Mouse (Mus musculus) lung, postnatal 0 days (tissue): ENCODE results near the gene Kifc1. TPM values are rescaled to one million over a fixed set of nuclear protein-coding genes. Genes with fewer than 3 reads are reported as not detected.
A peak's percentile ranks its signal among the peaks of the same experiment; 100 is the strongest.

Experiments used
- ATAC-seq: fragments of 200-750 bp; cut with Nextera tagmentation; 2 replicates; pipeline ENCODE4 v1.8.0; 2017; ENCODE audit warnings: moderate library complexity
- DNase-seq: peaks from one replicate; pipeline ENCODE4 v3.0.0-alpha.2; 2016; ENCODE audit warnings: low spot score
- H3K27ac ChIP-seq: fragments of 300-500 bp; sonication (generic); 2 replicates; pipeline ENCODE4 v1.5.1; 2014; ENCODE audit warnings: antibody characterized with exemption, mild to moderate bottlenecking, low read length, mixed read lengths
- H3K27me3 ChIP-seq: fragments of 300-500 bp; sonication (generic); replicated peaks from 2 replicates; pipeline ENCODE4 v1.6.1; 2014; ENCODE audit warnings: low read length, mixed read lengths; ENCODE audit not compliant: insufficient read depth
- H3K36me3 ChIP-seq: fragments of 300-500 bp; sonication (generic); 2 replicates; pipeline ENCODE4 v1.6.1; 2014; ENCODE audit warnings: low read length, mixed read lengths; ENCODE audit not compliant: insufficient read depth
- H3K4me1 ChIP-seq: fragments of 300-500 bp; sonication (generic); 2 replicates; pipeline ENCODE4 v1.6.1; 2014; ENCODE audit warnings: antibody characterized with exemption, low read depth, low read length, mixed read lengths; ENCODE audit not compliant: insufficient read depth
- H3K4me2 ChIP-seq: fragments of 300-500 bp; sonication (generic); replicated peaks from 2 replicates; pipeline ENCODE4 v1.6.1; 2014; ENCODE audit warnings: low read depth, mild to moderate bottlenecking, low read length, moderate library complexity, mixed read lengths
- H3K4me3 ChIP-seq: fragments of 300-500 bp; sonication (generic); 2 replicates; pipeline ENCODE4 v1.5.1; 2014; ENCODE audit warnings: low read depth, low read length
- H3K9ac ChIP-seq: fragments of 300-500 bp; sonication (generic); replicated peaks from 2 replicates; pipeline ENCODE4 v1.6.1; 2014; ENCODE audit warnings: low read depth, mild to moderate bottlenecking
- H3K9me3 ChIP-seq: fragments of 300-500 bp; sonication (generic); 2 replicates; pipeline ENCODE4 v1.6.1; 2016; ENCODE audit warnings: low read length, mixed read lengths
- CTCF ChIP-seq: IDR thresholded peaks from 2 replicates; pipeline ENCODE4 v1.5.1; 2016; ENCODE audit warnings: antibody characterized with exemption, mild to moderate bottlenecking
- EP300 ChIP-seq: IDR thresholded peaks from 2 replicates; pipeline ENCODE4 v1.6.1; 2016; ENCODE audit warnings: antibody characterized with exemption, mild to moderate bottlenecking, control low read depth
- WGBS: fragments of 180-500 bp; shearing (Covaris S2); extraction: QIAGEN DNeasy Blood & Tissue Kit; methylation state at CpG from one replicate; pipeline ENCODE4 v1.1.7; 2014; 5-methylcytosine and 5-hydroxymethylcytosine counted together
- polyA plus RNA-seq: library from polyadenylated mRNA; unstranded; fragments of >200 nt; fragmentation: Nextera tagmentation; extraction: Ambion mirVana; gene quantifications from 2 replicates; pipeline ENCODE4 v1.2.1, GENCODE M21; 2015

Kifc1 gene
- polyA plus RNA-seq, 1 experiment from 2014 or later = 0.37 TPM

- H3K36me3 ChIP-seq = peaks cover 26% of the 10 kb centered on the region; the same call in 1 of the 2 replicates
These were observed 25.3 kb upstream of the Kifc1 start, which contains the start of the genes Tapbp and Zbtb22 for GRCm38 (mm10) chr17:33915671-33916250. TSS of gene Tapbp (plus strand) at chr17:33915899. TSS of gene Zbtb22 (plus strand) at chr17:33915904.

GRCm38 (mm10) chr17:33914969-33915391, 24.5 kb upstream of the Kifc1 start:
- no peak for ATAC-seq
- Histone ChIP-seq H3K4me1 (peaks cover 9% of the 10 kb centered on the region), H3K27ac (peak overlapping the region; percentile 81), H3K9ac (no peak overlapping the region), H3K4me3 (0 out of 2 replicates have a peak overlapping the region, but pooled peaks have one; percentile 63), H3K27me3 (no peaks in the 10 kb centered on the region), H3K4me2 (no peak overlapping the region), H3K9me3 (no peaks in the 10 kb centered on the region), H3K36me3 (peaks cover 26% of the 10 kb centered on the region; the same call in 1 of the 2 replicates)
- TF ChIP-seq CTCF (peak; percentile 40; the same call in 1 of the 2 replicates), EP300 (no peak)
- no peak for DNase-seq
- WGBS = 75% methylated on average over 13 of the region's 13 CpGs

More at GRCm38 (mm10) chr17:33915671-33916250, 25.3 kb upstream of the Kifc1 start, which contains the start of the genes Tapbp and Zbtb22:
- Histone ChIP-seq H3K27me3 (no peaks in the 10 kb centered on the region), H3K9me3 (no peaks in the 10 kb centered on the region), H3K4me2 (peak within 1 kb of the TSS; percentile 65), H3K4me1 (peaks cover 5% of the 10 kb centered on the region; the same call in 1 of the 2 replicates), H3K9ac (peak within 1 kb of the TSS; percentile 44; the same call in 1 of the 2 replicates), H3K27ac (peak within 1 kb of the TSS; percentile 81), H3K4me3 (peak within 1 kb of the TSS; percentile 63)
- WGBS = under 1% methylated on average over 32 of the region's 34 CpGs
- ATAC-seq (peak; percentile 91), DNase-seq (peak; percentile 100)
- no peak for TF ChIP-seq CTCF
- TF ChIP-seq EP300 = peak; percentile 75

- H3K4me3 ChIP-seq = no peak overlapping the region
- H3K4me1 ChIP-seq = peaks cover 9% of the 10 kb centered on the region
- no peak for ATAC-seq
- H3K4me2 ChIP-seq = no peak overlapping the region
- TF ChIP-seq CTCF = no peak
- no peak for TF ChIP-seq EP300
- H3K27me3 ChIP-seq = no peaks in the 10 kb centered on the region
- no peak overlapping the region for H3K27ac ChIP-seq
- no peak overlapping the region for H3K9ac ChIP-seq
- H3K36me3 ChIP-seq = peaks cover 26% of the 10 kb centered on the region; the same call in 1 of the 2 replicates
- WGBS = 95% methylated on average over 8 of the region's 8 CpGs
- DNase-seq = no peak
- no peaks in the 10 kb centered on the region for H3K9me3 ChIP-seq
These were observed 23.4 kb upstream of the Kifc1 start for GRCm38 (mm10) chr17:33913905-33914304.

- no peak for ATAC-seq
- WGBS = 86% methylated on average over 10 of the region's 10 CpGs
- Histone ChIP-seq H3K36me3 (peaks cover 26% of the 10 kb centered on the region; the same call in 1 of the 2 replicates), H3K9me3 (no peaks in the 10 kb centered on the region), H3K27me3 (no peaks in the 10 kb centered on the region), H3K4me1 (peaks cover 9% of the 10 kb centered on the region), H3K27ac (no peak overlapping the region), H3K4me2 (no peak overlapping the region), H3K9ac (no peak overlapping the region), H3K4me3 (no peak overlapping the region)
- DNase-seq = no peak
- TF ChIP-seq CTCF (no peak), EP300 (no peak)
These were observed 22.8 kb upstream of the Kifc1 start for GRCm38 (mm10) chr17:33913264-33913663.

- no peak for TF ChIP-seq EP300
- no peak for TF ChIP-seq CTCF
- no peak for ATAC-seq
- 88% methylated on average over 28 of the region's 28 CpGs for WGBS
These were observed 21.5 kb upstream of the Kifc1 start for GRCm38 (mm10) chr17:33911813-33912414.

GRCm38 (mm10) chr17:33911052-33911812, 20.8 kb upstream of the Kifc1 start:
- no peaks in the 10 kb centered on the region for H3K9me3 ChIP-seq
- no peak for DNase-seq
- no peak overlapping the region for H3K4me2 ChIP-seq
- no peak overlapping the region for H3K9ac ChIP-seq
- 81% methylated on average over 31 of the region's 31 CpGs for WGBS
- no peak overlapping the region for H3K4me3 ChIP-seq
- ATAC-seq = no peak
- no peak overlapping the region for H3K27ac ChIP-seq
- H3K4me1 ChIP-seq = peaks cover 9% of the 10 kb centered on the region
- no peak for TF ChIP-seq CTCF
- TF ChIP-seq EP300 = no peak
- peaks cover 26% of the 10 kb centered on the region; the same call in 1 of the 2 replicates for H3K36me3 ChIP-seq
- no peaks in the 10 kb centered on the region for H3K27me3 ChIP-seq

More at GRCm38 (mm10) chr17:33911813-33912414, 21.5 kb upstream of the Kifc1 start:
- H3K36me3 ChIP-seq = peaks cover 26% of the 10 kb centered on the region; the same call in 1 of the 2 replicates
- H3K27ac ChIP-seq = no peak overlapping the region
- peaks cover 9% of the 10 kb centered on the region for H3K4me1 ChIP-seq
- H3K27me3 ChIP-seq = no peaks in the 10 kb centered on the region
- no peak overlapping the region for H3K4me2 ChIP-seq
- H3K9ac ChIP-seq = no peak overlapping the region
- no peak overlapping the region for H3K4me3 ChIP-seq
- no peak for DNase-seq
- no peaks in the 10 kb centered on the region for H3K9me3 ChIP-seq
